Mouse (Mus musculus) right cerebral cortex, postnatal 14 days (tissue): ENCODE results near the gene Vasn.

ENCODE experiments used
- DNase-seq: peaks from one replicate; pipeline ENCODE4 v3.0.0; 2022

Gene Vasn

GRCm38 (mm10) chr16:4643670-4644419 is 4.1 kb downstream of the Vasn start:
- peak; percentile 77 for DNase-seq

- DNase-seq = no peak
Observed at GRCm38 (mm10) chr16:4645867-4646266, 6.1 kb downstream of the Vasn start.

GRCm38 (mm10) chr16:4646831-4647230 is 7.1 kb downstream of the Vasn start:
- DNase-seq = no peak

- no peak for DNase-seq
Observed at GRCm38 (mm10) chr16:4647651-4648141, 8.0 kb downstream of the Vasn start.

- DNase-seq = no peak
Observed at GRCm38 (mm10) chr16:4648416-4649023, 8.8 kb downstream of the Vasn start.

GRCm38 (mm10) chr16:4649211-4649610 is 9.5 kb downstream of the Vasn start:
- DNase-seq = no peak

GRCm38 (mm10) chr16:4649692-4650091 is 10.0 kb downstream of the Vasn start:
- no peak for DNase-seq

GRCm38 (mm10) chr16:4650161-4650560 is 10.4 kb downstream of the Vasn start:
- DNase-seq = no peak

GRCm38 (mm10) chr16:4651081-4651480 is 11.3 kb downstream of the Vasn start:
- DNase-seq = no peak

GRCm38 (mm10) chr16:4651624-4652023 is 11.9 kb downstream of the Vasn start:
- DNase-seq = no peak

GRCm38 (mm10) chr16:4652707-4653416 is 13.1 kb downstream of the Vasn start:
- DNase-seq = no peak

GRCm38 (mm10) chr16:4654706-4655105 is 15.0 kb downstream of the Vasn start:
- no peak for DNase-seq

GRCm38 (mm10) chr16:4655251-4655734 is 15.6 kb downstream of the Vasn start:
- peak; percentile 39 for DNase-seq

- DNase-seq = no peak
Observed at GRCm38 (mm10) chr16:4655764-4656570, 16.2 kb downstream of the Vasn start.

GRCm38 (mm10) chr16:4656571-4657081 is 16.9 kb downstream of the Vasn start:
- no peak for DNase-seq

GRCm38 (mm10) chr16:4658781-4659245 is 19.1 kb downstream of the Vasn start:
- DNase-seq = no peak

GRCm38 (mm10) chr16:4659326-4659725 is 19.6 kb downstream of the Vasn start:
- no peak for DNase-seq

- DNase-seq = no peak
Observed at GRCm38 (mm10) chr16:4661605-4662004, 21.9 kb downstream of the Vasn start.

- no peak for DNase-seq
Observed at GRCm38 (mm10) chr16:4663806-4664205, 24.1 kb downstream of the Vasn start.

- no peak for DNase-seq
Observed at GRCm38 (mm10) chr16:4665726-4666125, 26.0 kb downstream of the Vasn start.

- peak; percentile 93 for DNase-seq
Observed at GRCm38 (mm10) chr16:4667190-4667808, 27.6 kb downstream of the Vasn start.

GRCm38 (mm10) chr16:4670317-4670716 is 30.6 kb downstream of the Vasn start:
- DNase-seq = no peak
